Mouse (Mus musculus) layer of hippocampus, postnatal 14 days (tissue): ENCODE measurements at regions not wholly inside any gene's neighbourhood (a gene's known extent, or its start where the extent isn't known, plus 50 kb on each side); places are given as distances from the start of the nearest gene placed in this dataset.

Experiments
- DNase-seq, 2 experiments: peaks; one replicate each; pipeline ENCODE4 v3.0.0; 2021 to 2022; ENCODE audit warnings: low spot score in 2 of 2, mixed read lengths in 1 of 2

DNA sequence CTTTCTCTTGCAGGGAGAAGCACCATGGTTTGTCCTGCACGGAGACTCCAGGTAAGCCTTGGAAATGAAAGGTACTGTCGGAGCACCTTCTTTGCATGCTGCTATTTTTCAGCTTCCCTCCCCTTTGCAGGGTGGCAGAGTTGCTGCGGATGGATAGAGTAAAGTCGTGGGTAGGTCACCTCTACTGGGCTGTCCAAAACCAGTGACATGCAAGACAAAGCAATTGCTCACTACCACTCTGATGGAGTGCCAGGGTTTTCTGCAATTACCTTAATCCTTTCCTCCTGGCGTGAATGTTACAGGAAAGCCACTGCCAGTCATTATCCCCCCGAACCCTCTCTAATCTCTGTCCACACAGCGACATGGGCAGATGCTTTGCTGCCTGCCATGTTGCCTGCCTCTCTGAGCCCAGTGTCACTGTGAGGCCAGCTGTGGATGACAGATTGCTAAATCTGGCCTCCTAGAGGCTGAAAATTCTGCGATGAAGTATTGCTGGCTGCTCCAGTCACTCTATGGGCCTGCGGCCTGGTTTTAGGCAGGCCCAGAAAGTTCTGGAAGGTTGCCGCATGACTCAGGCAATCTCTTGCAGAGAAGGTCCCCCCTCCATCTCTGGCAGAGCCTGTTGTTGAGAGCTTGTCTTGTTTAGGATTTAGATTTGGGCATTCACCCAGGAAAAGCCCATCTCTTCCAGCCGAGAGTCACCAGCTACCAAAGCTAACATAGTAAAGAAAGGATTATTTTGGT, 54.1 kb upstream of the Sod3 start:
- peak; percentile 65 to 66 for DNase-seq

DNA sequence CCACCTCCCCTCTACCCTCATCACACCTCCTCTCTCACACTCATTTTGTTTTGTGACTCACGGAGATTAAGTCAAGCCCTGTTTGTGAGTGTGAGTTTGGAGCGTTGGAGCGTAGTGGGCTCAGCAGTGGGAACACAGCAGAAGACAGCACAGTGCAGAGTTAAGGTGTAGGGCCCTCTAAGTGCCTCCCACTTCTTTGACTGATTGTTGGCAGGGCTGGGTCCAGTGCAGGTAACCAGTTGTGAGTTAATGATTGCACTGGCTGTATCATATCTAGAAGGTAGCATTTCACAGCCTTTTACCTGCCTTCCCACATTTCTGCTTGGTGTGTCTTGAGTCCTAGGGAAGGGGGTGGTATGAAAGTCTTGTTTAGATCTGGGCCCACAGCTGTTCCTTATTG, 67.3 kb upstream of the Sod3 start:
- DNase-seq = no peak

DNA sequence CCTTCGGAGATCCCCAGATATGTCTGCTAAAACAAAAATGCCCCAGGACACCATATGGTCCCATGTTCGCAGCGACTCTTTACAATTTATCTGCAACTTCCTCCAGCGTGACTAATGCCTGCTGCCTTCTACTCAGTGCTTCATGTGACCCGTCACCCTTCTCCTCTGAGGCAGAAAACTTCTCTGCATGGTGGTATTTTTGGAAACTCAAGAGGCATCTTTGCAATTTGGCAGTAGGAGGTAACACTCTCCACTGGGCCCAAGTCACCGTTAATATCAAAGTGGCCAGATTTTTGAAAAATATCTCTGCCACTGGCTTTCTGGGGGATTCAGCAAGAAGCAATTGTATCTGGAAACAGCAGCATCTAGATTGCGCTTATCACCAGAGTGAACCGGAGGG, 69.1 kb upstream of the Sod3 start:
- no peak for DNase-seq

DNA sequence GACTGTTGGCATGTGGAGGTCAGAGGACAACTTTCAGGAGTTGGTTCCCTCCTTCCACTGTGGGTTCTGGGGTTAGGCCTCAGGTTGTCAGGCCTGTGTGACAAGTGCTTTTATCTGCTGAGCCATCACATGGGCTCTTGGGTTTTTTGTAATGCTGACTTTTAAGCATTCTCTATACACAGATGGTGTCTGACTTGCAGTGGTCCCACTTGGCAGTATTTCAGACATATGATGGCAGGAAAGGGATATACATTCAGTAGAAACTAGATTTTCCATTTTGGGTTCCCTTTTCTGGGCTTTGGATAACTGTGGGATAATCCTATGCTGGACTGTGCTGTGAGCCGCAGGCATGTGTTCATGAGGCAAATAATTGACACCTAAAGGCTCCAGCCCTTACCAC, 75.3 kb upstream of the Sod3 start:
- DNase-seq = no peak

DNA sequence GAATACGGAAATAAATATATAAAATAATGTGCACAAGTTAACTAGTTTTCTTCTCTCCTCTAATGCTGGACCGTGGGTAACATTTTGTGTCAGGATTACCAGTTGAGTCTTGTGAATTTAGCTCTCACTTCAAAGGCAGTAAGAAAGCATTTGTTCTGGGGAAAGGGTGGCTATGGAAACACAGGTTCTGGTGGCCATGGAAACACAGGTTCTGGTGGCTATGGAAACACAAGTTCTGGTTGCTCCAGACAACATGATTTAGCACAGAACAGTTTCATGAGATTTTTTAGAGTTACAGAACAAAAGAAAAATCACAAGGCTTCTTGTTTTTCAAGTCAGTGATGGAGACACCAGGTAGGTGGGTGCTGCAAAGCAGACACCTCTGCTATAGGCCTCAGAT, 82.7 kb upstream of the Sod3 start:
- peak in 1 of 2 experiments; percentile 35 for DNase-seq

DNA sequence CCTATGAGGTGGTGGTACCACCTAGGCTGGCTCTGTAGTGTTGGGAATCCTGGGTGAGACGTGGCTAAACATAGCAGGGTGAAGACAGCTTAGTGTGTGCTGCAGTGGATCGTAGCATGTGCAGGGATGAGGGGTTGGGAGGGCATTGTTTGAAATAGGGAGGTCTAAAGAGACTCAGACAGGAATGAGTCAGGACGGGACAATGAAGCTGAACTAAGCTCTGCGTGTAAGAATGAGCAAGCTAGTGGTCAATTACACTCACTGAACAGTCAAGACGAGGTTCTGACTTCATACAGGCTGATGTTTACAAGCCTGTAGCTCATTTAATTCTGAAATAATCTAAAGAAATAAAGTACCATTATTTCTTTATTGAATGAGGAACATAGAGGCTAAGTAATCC, 85.5 kb upstream of the Sod3 start:
- DNase-seq = no peak

DNA sequence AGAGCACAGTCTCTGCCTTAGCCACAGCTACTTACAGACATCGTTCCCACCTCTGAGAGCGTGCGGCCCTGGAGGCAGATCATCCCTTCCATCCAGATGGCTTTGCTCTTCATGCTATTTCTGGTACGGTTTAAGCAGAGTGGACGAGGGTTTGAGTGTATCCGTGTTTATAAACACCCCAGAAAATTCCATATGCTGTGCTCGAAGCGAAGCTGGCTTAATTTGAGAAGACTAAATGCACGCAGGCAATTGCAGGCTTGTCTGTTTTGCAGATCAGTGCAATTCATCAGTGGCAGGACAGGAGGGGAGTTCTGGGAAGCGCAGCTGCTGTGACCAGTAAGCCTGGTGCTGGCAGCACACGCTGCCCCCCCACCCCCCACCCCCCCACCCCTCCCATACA, 72.9 kb upstream of the Dhx15 start:
- peak; percentile 15 to 24 for DNase-seq

DNA sequence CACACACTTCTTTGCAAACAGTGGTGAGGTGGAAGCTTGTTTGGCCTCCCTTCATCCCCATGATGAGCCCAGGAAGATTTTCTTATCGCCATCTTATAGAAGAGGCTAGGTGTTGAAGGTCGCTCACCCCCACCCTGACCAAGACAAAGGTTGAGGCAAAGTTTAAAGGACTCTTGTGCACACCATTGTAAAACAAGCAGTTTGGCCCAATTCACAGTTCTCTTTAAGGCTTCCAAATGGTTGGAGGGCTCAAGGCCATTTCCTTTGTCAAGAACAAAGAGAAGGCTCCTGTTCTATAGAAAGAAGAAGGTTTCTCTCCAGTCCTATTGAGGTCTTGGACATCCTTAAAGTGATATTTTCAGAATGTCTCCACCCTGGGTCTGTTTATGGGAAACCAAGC, 67.8 kb upstream of the Dhx15 start:
- no peak for DNase-seq

DNA sequence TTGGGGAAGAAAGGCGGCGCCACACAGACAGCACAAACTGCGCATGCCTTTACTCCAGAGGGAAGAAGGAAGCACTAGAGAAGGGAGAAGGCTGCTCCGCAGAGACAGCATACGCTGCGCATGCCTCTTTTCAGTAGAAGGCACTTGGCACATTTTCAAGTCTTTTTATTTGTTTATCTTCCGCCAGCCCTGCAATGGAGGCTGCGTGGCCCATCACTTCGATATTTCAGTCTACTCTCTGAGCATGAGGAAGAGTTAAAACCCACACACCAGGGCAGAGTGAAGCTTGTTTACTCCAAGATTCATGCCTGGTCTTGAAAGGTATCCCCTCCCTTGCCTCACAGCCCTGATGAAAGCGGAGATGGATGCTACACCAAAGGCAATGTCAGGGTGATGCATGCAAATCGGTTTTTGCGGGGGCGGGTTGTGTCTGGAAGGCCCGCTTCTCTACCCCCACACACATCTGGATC, 64.3 kb upstream of the Dhx15 start:
- no peak for DNase-seq

DNA sequence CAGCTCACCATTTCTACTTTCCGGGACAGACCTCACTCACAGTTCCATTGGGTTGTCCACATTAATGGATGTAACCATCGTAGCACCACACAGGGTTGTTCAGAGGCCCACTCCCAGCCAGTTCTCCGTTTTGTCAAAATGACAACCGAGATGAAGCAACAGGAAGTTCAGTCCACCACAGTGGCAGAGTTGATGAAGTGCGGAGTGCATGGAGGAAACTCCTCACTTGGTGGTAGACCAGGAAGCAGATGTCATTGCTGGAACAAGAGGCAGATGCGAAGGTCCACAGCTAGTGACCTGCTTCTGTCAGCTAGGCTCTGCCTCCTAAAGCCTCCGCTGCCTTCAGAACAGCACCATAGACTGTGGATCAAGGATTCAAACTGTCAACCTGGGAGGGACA, 59.5 kb upstream of the Dhx15 start:
- no peak for DNase-seq

DNA sequence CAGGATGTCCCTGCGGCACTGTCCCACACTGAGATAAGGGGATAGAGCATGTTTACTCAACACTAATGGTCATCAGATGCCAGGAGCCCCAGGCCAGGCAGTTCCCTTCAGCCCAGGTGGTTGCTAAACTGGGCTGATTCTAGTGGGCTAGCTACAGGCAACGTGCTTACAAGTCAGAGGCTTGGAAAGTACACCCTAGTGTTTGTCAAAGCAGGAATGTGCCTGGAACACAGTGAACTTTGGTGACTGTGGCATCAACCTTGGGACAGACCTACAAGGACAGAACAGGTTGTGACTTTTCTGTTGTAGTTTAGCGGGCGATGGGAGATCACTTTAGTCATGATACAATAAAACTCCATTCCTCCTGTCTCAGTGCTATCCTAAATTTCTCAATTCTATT, 53.6 kb upstream of the Dhx15 start:
- no peak for DNase-seq

DNA sequence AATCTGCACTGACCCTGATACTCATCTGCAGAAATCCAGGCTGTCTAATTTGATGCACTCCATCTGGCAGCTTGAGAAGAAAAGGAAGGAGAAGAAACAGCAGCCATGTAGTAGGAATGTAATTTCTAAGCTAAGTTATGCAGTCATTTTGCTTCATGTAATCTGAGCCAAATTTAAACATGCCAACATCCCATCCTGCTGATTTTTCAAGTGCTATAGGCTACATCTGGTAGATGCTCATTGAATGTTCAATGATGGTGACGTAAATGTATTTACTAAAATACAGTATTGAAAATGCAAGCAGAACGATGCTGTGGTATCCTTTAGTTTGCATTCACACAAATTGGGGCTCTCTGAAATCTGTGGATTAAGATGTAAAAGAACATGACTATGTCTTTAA, 52.1 kb upstream of the Dhx15 start:
- no peak for DNase-seq

DNA sequence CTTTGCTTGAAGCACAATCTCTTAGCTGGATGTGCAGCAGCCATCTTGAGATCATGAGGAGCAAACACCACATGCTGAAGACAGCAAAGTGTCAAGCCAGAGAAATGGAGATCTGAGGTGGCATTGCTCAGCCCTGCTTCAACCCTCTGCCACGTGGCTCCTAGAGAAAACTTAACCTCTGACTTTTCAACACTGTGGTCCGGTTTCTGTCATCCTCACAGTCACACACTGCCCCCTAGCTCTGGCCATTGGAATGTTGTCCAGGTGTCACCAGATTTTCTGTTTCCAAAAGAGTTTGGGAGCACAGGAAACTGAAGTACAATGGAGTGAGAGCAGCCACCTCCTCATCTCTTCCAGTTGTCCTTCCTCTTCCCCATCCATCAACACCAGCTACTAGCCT, 50.2 kb upstream of the Dhx15 start:
- DNase-seq = no peak
